Mouse (Mus musculus): Measurements from ENCODE around the gene Cirbp. TPM values are rescaled to one million over a fixed set of nuclear protein-coding genes. Genes with fewer than 3 reads are reported as not detected.
"Not testable (repeated sequence)": the region's sequence is repeated elsewhere in the genome, so short reads cannot be mapped to it uniquely, and the experiment has no call there.

The Cirbp gene
- polyA plus RNA-seq, 1 experiment from 2014 or later = 91.8 TPM

- DNase-seq (ENCODE audit: low spot score) = no peak
- Histone ChIP-seq H3K9me3 (replicated peaks) (no peaks in the 10 kb centered on the region), H3K27ac (replicated peaks) (peak overlapping the region; percentile 78), H3K27me3 (ENCODE audit: low read depth, poor library complexity, severe bottlenecking) (peaks cover 9% of the 10 kb centered on the region), H3K4me1 (peaks cover 89% of the 10 kb centered on the region), H3K36me3 (peaks cover 6% of the 10 kb centered on the region; the same call in 1 of the 2 replicates), H3K4me3 (peak overlapping the region; percentile 53)
- WGBS = 11% methylated on average over 44 of the region's 44 CpGs
Measured at GRCm38 (mm10) chr10:80164161-80164997, 1.4 kb upstream of the Cirbp start.

- peak overlapping the region; percentile 78 for H3K27ac ChIP-seq (replicated peaks)
- peaks cover 89% of the 10 kb centered on the region for H3K4me1 ChIP-seq
- peak; percentile 95 for DNase-seq (ENCODE audit: low spot score)
- H3K36me3 ChIP-seq = peaks cover 11% of the 10 kb centered on the region
- peaks cover 9% of the 10 kb centered on the region for H3K27me3 ChIP-seq (ENCODE audit: low read depth, poor library complexity, severe bottlenecking)
- no peaks in the 10 kb centered on the region for H3K9me3 ChIP-seq (replicated peaks)
- WGBS = under 1% methylated on average over 17 of the region's 17 CpGs
- H3K4me3 ChIP-seq = peak overlapping the region; percentile 53
Measured at GRCm38 (mm10) chr10:80164998-80165344, 814 bp upstream of the Cirbp start.

- peak overlapping the region; percentile 99 for H3K27ac ChIP-seq (replicated peaks)
- not testable (repeated sequence) for H3K9me3 ChIP-seq (replicated peaks); H3K27me3 ChIP-seq (ENCODE audit: low read depth, poor library complexity, severe bottlenecking); DNase-seq (ENCODE audit: low spot score)
- peaks cover 23% of the 10 kb centered on the region for H3K36me3 ChIP-seq
- WGBS = 92% methylated on average over 4 of the region's 4 CpGs
- H3K4me1 ChIP-seq = peaks cover 86% of the 10 kb centered on the region
- peak overlapping the region; percentile 53 for H3K4me3 ChIP-seq
Measured at GRCm38 (mm10) chr10:80166136-80166535, 351 bp downstream of the Cirbp start.

- peak overlapping the region; percentile 99 for H3K27ac ChIP-seq (replicated peaks)
- H3K36me3 ChIP-seq = peaks cover 37% of the 10 kb centered on the region
- WGBS = under 1% methylated on average over 55 of the region's 55 CpGs
- H3K4me1 ChIP-seq = peaks cover 86% of the 10 kb centered on the region
- H3K27me3 ChIP-seq (ENCODE audit: low read depth, poor library complexity, severe bottlenecking) = peaks cover 9% of the 10 kb centered on the region
- peak; percentile 99 for DNase-seq (ENCODE audit: low spot score)
- H3K9me3 ChIP-seq (replicated peaks) = no peaks in the 10 kb centered on the region
- peak overlapping the region; percentile 77 for H3K4me3 ChIP-seq
Measured at GRCm38 (mm10) chr10:80167460-80168037, 1.8 kb downstream of the Cirbp start.

GRCm38 (mm10) chr10:80168038-80168661, 2.4 kb downstream of the Cirbp start:
- DNase-seq (ENCODE audit: low spot score) = peak; percentile 94
- H3K9me3 ChIP-seq (replicated peaks) = no peaks in the 10 kb centered on the region
- under 1% methylated on average over 45 of the region's 48 CpGs for WGBS
- peaks cover 9% of the 10 kb centered on the region for H3K27me3 ChIP-seq (ENCODE audit: low read depth, poor library complexity, severe bottlenecking)
- H3K4me3 ChIP-seq = peak overlapping the region; percentile 77
- peak overlapping the region; percentile 99 for H3K27ac ChIP-seq (replicated peaks)
- H3K4me1 ChIP-seq = peaks cover 84% of the 10 kb centered on the region
- peaks cover 39% of the 10 kb centered on the region for H3K36me3 ChIP-seq

GRCm38 (mm10) chr10:80169070-80169469, 3.3 kb downstream of the Cirbp start:
- Histone ChIP-seq H3K9me3 (replicated peaks) (no peaks in the 10 kb centered on the region), H3K36me3 (peaks cover 39% of the 10 kb centered on the region), H3K27ac (replicated peaks) (peak overlapping the region; percentile 99), H3K4me3 (peak overlapping the region; percentile 77), H3K27me3 (ENCODE audit: low read depth, poor library complexity, severe bottlenecking) (peaks cover 4% of the 10 kb centered on the region), H3K4me1 (peaks cover 84% of the 10 kb centered on the region)
- WGBS = 58% methylated on average over 1 of the region's 1 CpGs
- DNase-seq (ENCODE audit: low spot score) = no peak

GRCm38 (mm10) chr10:80169651-80170050, 3.9 kb downstream of the Cirbp start:
- DNase-seq (ENCODE audit: low spot score) = no peak
- no peaks in the 10 kb centered on the region for H3K9me3 ChIP-seq (replicated peaks)
- H3K36me3 ChIP-seq = peaks cover 39% of the 10 kb centered on the region
- 95% methylated on average over 7 of the region's 7 CpGs for WGBS
- no peak overlapping the region for H3K27ac ChIP-seq (replicated peaks)
- peaks cover 83% of the 10 kb centered on the region for H3K4me1 ChIP-seq
- no peaks in the 10 kb centered on the region for H3K27me3 ChIP-seq (ENCODE audit: low read depth, poor library complexity, severe bottlenecking)
- H3K4me3 ChIP-seq = peak overlapping the region; percentile 77; the same call in 1 of the 2 replicates

- peaks cover 83% of the 10 kb centered on the region for H3K4me1 ChIP-seq
- H3K36me3 ChIP-seq = peaks cover 43% of the 10 kb centered on the region
- no peak for DNase-seq (ENCODE audit: low spot score)
- H3K27me3 ChIP-seq (ENCODE audit: low read depth, poor library complexity, severe bottlenecking) = no peaks in the 10 kb centered on the region
- no peak overlapping the region for H3K27ac ChIP-seq (replicated peaks)
- H3K9me3 ChIP-seq (replicated peaks) = no peaks in the 10 kb centered on the region
- H3K4me3 ChIP-seq = peak overlapping the region; percentile 9; the same call in 1 of the 2 replicates
- 93% methylated on average over 16 of the region's 16 CpGs for WGBS
Measured at GRCm38 (mm10) chr10:80170052-80170451, 4.3 kb downstream of the Cirbp start.

- peaks cover 82% of the 10 kb centered on the region for H3K4me1 ChIP-seq
- H3K4me3 ChIP-seq = peak overlapping the region; percentile 9; the same call in 1 of the 2 replicates
- H3K36me3 ChIP-seq = peaks cover 43% of the 10 kb centered on the region
- H3K27me3 ChIP-seq (ENCODE audit: low read depth, poor library complexity, severe bottlenecking) = no peaks in the 10 kb centered on the region
- 97% methylated on average over 19 of the region's 19 CpGs for WGBS
- no peak overlapping the region for H3K27ac ChIP-seq (replicated peaks)
- DNase-seq (ENCODE audit: low spot score) = no peak
- no peaks in the 10 kb centered on the region for H3K9me3 ChIP-seq (replicated peaks)
Measured at GRCm38 (mm10) chr10:80170601-80171021, 4.8 kb downstream of the Cirbp start.

- 90% methylated on average over 15 of the region's 15 CpGs for WGBS
- peak overlapping the region; percentile 84; the same call in 1 of the 2 replicates for H3K27ac ChIP-seq (replicated peaks)
- H3K27me3 ChIP-seq (ENCODE audit: low read depth, poor library complexity, severe bottlenecking) = peaks cover 1% of the 10 kb centered on the region; the same call in 1 of the 2 replicates
- H3K4me3 ChIP-seq = peak overlapping the region; percentile 59; the same call in 1 of the 2 replicates
- peaks cover 84% of the 10 kb centered on the region for H3K4me1 ChIP-seq
- no peaks in the 10 kb centered on the region for H3K9me3 ChIP-seq (replicated peaks)
- no peak for DNase-seq (ENCODE audit: low spot score)
- peaks cover 43% of the 10 kb centered on the region for H3K36me3 ChIP-seq
Measured at GRCm38 (mm10) chr10:80171252-80171651, 5.5 kb downstream of the Cirbp start.

GRCm38 (mm10) chr10:80171760-80172526, 6.2 kb downstream of the Cirbp start:
- Histone ChIP-seq H3K36me3 (peaks cover 43% of the 10 kb centered on the region), H3K4me1 (peaks cover 84% of the 10 kb centered on the region), H3K4me3 (peak overlapping the region; percentile 59), H3K9me3 (replicated peaks) (no peaks in the 10 kb centered on the region), H3K27ac (replicated peaks) (peak overlapping the region; percentile 84), H3K27me3 (ENCODE audit: low read depth, poor library complexity, severe bottlenecking) (peaks cover 8% of the 10 kb centered on the region)
- WGBS = 86% methylated on average over 45 of the region's 45 CpGs
- DNase-seq (ENCODE audit: low spot score) = no peak

Data from midbrain, embryonic 10.5 days (tissue).